Mouse (Mus musculus): ENCODE measurements around the gene Klf16.

- TF ChIP-seq CTCF (IDR thresholded peaks at IDR 0.05; ENCODE audit: extremely low read depth, insufficient read length, insufficient replicate concordance, low read depth, low read length) (no peak), POLR2A (IDR thresholded peaks at IDR 0.05; ENCODE audit: low read depth, low read length) (no peak)
Measured at GRCm38 (mm10) chr10:80620796-80621689, 43.9 kb upstream of the Klf16 start.

All from small intestine, adult 2 months (tissue).